Mouse (Mus musculus) left cerebral cortex, postnatal 10 days (tissue): ENCODE measurements around the gene Plpp1. TPM values are rescaled to one million over a fixed set of nuclear protein-coding genes. Genes with fewer than 3 reads are reported as not detected.

Experiments
- DNase-seq, 2 experiments: peaks; one replicate each; pipeline ENCODE4 v3.0.0; 2021 to 2022; ENCODE audit warnings: low spot score in 2 of 2, mixed read lengths in 1 of 2; ENCODE audit errors: extremely low spot score in 1 of 2
- intact Hi-C: fragments of 180-260 bp; cut with DNase I; formaldehyde crosslinking; loops from one replicate; pipeline ENCODE4 v1.15.1; 2025
- total RNA-seq, 2 experiments: library from RNA; stranded (reverse); gene quantifications; 2 replicates each; pipeline ENCODE4 v1.2.3; 2021

Plpp1 gene
- total RNA-seq, 2 experiments from 2014 or later, result 30.0 to 30.1 TPM

- intact Hi-C loops, result no loop called here
- DNase-seq, result no peak
These were observed 7.5 kb downstream of the Plpp1 start for GRCm38 (mm10) chr13:112807936-112808667.

GRCm38 (mm10) chr13:112809504-112810247, 9.1 kb downstream of the Plpp1 start:
- intact Hi-C loops, result no loop called here
- DNase-seq, result no peak

GRCm38 (mm10) chr13:112810248-112810645, 9.7 kb downstream of the Plpp1 start:
- DNase-seq, result no peak
- intact Hi-C loops, result no loop called here

- no peak for DNase-seq
- intact Hi-C loops, result no loop called here
These were observed 10.2 kb downstream of the Plpp1 start for GRCm38 (mm10) chr13:112810751-112811150.

GRCm38 (mm10) chr13:112811708-112812403, 11.3 kb downstream of the Plpp1 start:
- intact Hi-C loops, result no loop called here
- no peak for DNase-seq

- no peak for DNase-seq
- intact Hi-C loops, result no loop called here
These were observed 15.4 kb downstream of the Plpp1 start for GRCm38 (mm10) chr13:112815996-112816395.

- no peak for DNase-seq
- intact Hi-C loops, result no loop called here
These were observed 17.5 kb downstream of the Plpp1 start for GRCm38 (mm10) chr13:112818125-112818524.

- intact Hi-C loops, result no loop called here
- DNase-seq, result no peak
These were observed 21.8 kb downstream of the Plpp1 start for GRCm38 (mm10) chr13:112822413-112822812.

GRCm38 (mm10) chr13:112823236-112823910, 22.8 kb downstream of the Plpp1 start:
- DNase-seq, result no peak
- intact Hi-C loops, result no loop called here

- no peak for DNase-seq
- intact Hi-C loops, result no loop called here
These were observed 23.5 kb downstream of the Plpp1 start for GRCm38 (mm10) chr13:112823911-112824648.

GRCm38 (mm10) chr13:112825479-112825878, 24.9 kb downstream of the Plpp1 start:
- intact Hi-C loops, result no loop called here
- no peak for DNase-seq

- DNase-seq, result no peak
These were observed 29.0 kb downstream of the Plpp1 start for GRCm38 (mm10) chr13:112829619-112830018.

GRCm38 (mm10) chr13:112832589-112832988, 32.0 kb downstream of the Plpp1 start:
- DNase-seq, result no peak
- intact Hi-C loops, result no loop called here

More at GRCm38 (mm10) chr13:112829619-112830018, 29.0 kb downstream of the Plpp1 start:
- intact Hi-C loops, result no loop called here

GRCm38 (mm10) chr13:112833253-112833894, 32.8 kb downstream of the Plpp1 start:
- intact Hi-C loops, result no loop called here
- no peak for DNase-seq

- intact Hi-C loops, result no loop called here
- no peak for DNase-seq
These were observed 33.3 kb downstream of the Plpp1 start for GRCm38 (mm10) chr13:112833895-112834263.

- no peak for DNase-seq
- intact Hi-C loops, result no loop called here
These were observed 34.5 kb downstream of the Plpp1 start for GRCm38 (mm10) chr13:112835113-112835512.

GRCm38 (mm10) chr13:112836951-112837350, 36.4 kb downstream of the Plpp1 start:
- intact Hi-C loops, result no loop called here
- DNase-seq, result no peak

- intact Hi-C loops, result no loop called here
- DNase-seq, result no peak
These were observed 37.1 kb downstream of the Plpp1 start for GRCm38 (mm10) chr13:112837621-112838155.
